Mouse (Mus musculus) retina, postnatal 1 day (tissue): ENCODE measurements at regions not wholly inside any gene's neighbourhood (a gene's known extent, or its start where the extent isn't known, plus 50 kb on each side); places are given as distances from the start of the nearest gene placed in this dataset.
"Not testable (repeated sequence)": the region's sequence is repeated elsewhere in the genome, so short reads cannot be mapped to it uniquely, and the experiment has no call there.

Source experiments
- DNase-seq: peaks from one replicate; pipeline ENCODE4 v3.0.0-alpha.2; 2012

- no peak for DNase-seq
Measured at GRCm38 (mm10) chr10:118052477-118052876, 89.1 kb upstream of the Mdm1 start.

GRCm38 (mm10) chr10:118053037-118053436, 88.6 kb upstream of the Mdm1 start:
- no peak for DNase-seq

- peak; percentile 16 for DNase-seq
Measured at GRCm38 (mm10) chr10:118056789-118057271, 84.8 kb upstream of the Mdm1 start.

GRCm38 (mm10) chr10:118057516-118057915, 84.1 kb upstream of the Mdm1 start:
- no peak for DNase-seq

GRCm38 (mm10) chr10:118064816-118065216, 76.8 kb upstream of the Mdm1 start:
- DNase-seq = no peak

GRCm38 (mm10) chr10:118076341-118076740, 65.3 kb upstream of the Mdm1 start:
- not testable (repeated sequence) for DNase-seq

GRCm38 (mm10) chr10:118081636-118082166, 59.9 kb upstream of the Mdm1 start:
- no peak for DNase-seq

GRCm38 (mm10) chr10:118083035-118083720, 58.4 kb upstream of the Mdm1 start:
- DNase-seq = no peak

- DNase-seq = no peak
Measured at GRCm38 (mm10) chr10:118083721-118084075, 57.9 kb upstream of the Mdm1 start.

- no peak for DNase-seq
Measured at GRCm38 (mm10) chr10:118085046-118085983, 56.3 kb upstream of the Mdm1 start.

GRCm38 (mm10) chr10:118087570-118088340, 53.9 kb upstream of the Mdm1 start:
- DNase-seq = peak; percentile 16

- DNase-seq = no peak
Measured at GRCm38 (mm10) chr10:118088499-118088898, 53.1 kb upstream of the Mdm1 start.

- DNase-seq = no peak
Measured at GRCm38 (mm10) chr10:118089879-118090278, 51.7 kb upstream of the Mdm1 start.

GRCm38 (mm10) chr10:118091476-118091875, 50.1 kb upstream of the Mdm1 start:
- DNase-seq = no peak
